Mouse (Mus musculus) neural tube, embryonic 13.5 days (tissue): ENCODE measurements at regions not wholly inside any gene's neighbourhood (a gene's known extent, or its start where the extent isn't known, plus 50 kb on each side); places are given as distances from the start of the nearest gene placed in this dataset.

ENCODE experiments used
- ATAC-seq: fragments of 200-750 bp; cut with Nextera tagmentation; 2 replicates; pipeline ENCODE4 v1.8.0; 2017; ENCODE audit warnings: low read depth, mild to moderate bottlenecking, moderate TSS enrichment, moderate library complexity
- H3K27ac ChIP-seq: fragments of 300-500 bp; sonication (generic); replicated peaks from 2 replicates; pipeline ENCODE4 v1.5.1; 2015; ENCODE audit warnings: moderate library complexity, mild to moderate bottlenecking, inconsistent platforms
- H3K27me3 ChIP-seq: fragments of 300-500 bp; sonication (generic); 2 replicates; pipeline ENCODE4 v1.6.1; 2015; ENCODE audit warnings: mild to moderate bottlenecking, inconsistent platforms
- H3K36me3 ChIP-seq: fragments of 300-500 bp; sonication (generic); 2 replicates; pipeline ENCODE4 v1.6.1; 2015; ENCODE audit warnings: mild to moderate bottlenecking, inconsistent platforms
- H3K4me1 ChIP-seq: fragments of 300-500 bp; sonication (generic); replicated peaks from 2 replicates; pipeline ENCODE4 v1.6.1; 2015; ENCODE audit warnings: inconsistent platforms
- H3K4me2 ChIP-seq: fragments of 300-500 bp; sonication (generic); 2 replicates; pipeline ENCODE4 v1.6.1; 2015; ENCODE audit warnings: inconsistent platforms, mild to moderate bottlenecking, moderate library complexity
- H3K4me3 ChIP-seq: fragments of 300-500 bp; sonication (generic); 2 replicates; pipeline ENCODE4 v1.5.1; 2015; ENCODE audit warnings: mild to moderate bottlenecking, inconsistent platforms
- H3K9ac ChIP-seq: fragments of 300-500 bp; sonication (generic); 2 replicates; pipeline ENCODE4 v1.6.1; 2015; ENCODE audit warnings: moderate library complexity, mild to moderate bottlenecking, inconsistent platforms
- H3K9me3 ChIP-seq: fragments of 300-500 bp; sonication (generic); 2 replicates; pipeline ENCODE4 v1.6.1; 2016; ENCODE audit warnings: inconsistent platforms
- WGBS: fragments of 180-500 bp; shearing (Covaris S2); methylation state at CpG from one replicate; pipeline ENCODE4 v1.1.7; 2015; 5-methylcytosine and 5-hydroxymethylcytosine counted together

DNA sequence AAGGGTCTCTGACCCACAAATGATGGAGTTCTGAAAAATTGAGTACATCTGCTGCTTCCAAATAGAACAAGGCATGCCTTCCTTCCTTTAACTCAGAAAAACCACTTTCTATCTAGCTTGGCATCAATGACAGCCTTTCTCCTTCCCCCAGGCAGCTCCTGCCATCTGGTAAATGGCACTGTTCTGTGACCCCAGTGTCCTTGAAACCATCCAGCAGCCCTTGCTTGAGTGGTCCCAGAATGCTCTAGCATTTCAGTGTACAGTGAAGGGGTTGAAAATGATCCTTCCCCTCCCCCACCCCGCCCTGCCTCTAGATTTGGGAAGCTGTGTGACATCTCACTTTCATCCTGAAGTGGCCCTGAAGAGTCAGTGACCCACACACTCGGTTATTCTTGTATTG is 152.3 kb downstream of the Gm9817 start:
- H3K4me2 ChIP-seq: no peak overlapping the region
- H3K9ac ChIP-seq: no peak overlapping the region
- H3K4me1 ChIP-seq: peaks cover 10% of the 10 kb centered on the region; the same call in 1 of the 2 replicates
- no peak overlapping the region for H3K4me3 ChIP-seq
- H3K27me3 ChIP-seq: peaks cover 38% of the 10 kb centered on the region
- no peak for ATAC-seq
- no peaks in the 10 kb centered on the region for H3K9me3 ChIP-seq
- H3K27ac ChIP-seq: peak overlapping the region; percentile 38; the same call in 1 of the 2 replicates
- 80% methylated on average over 2 of the region's 2 CpGs for WGBS
- H3K36me3 ChIP-seq: no peaks in the 10 kb centered on the region

DNA sequence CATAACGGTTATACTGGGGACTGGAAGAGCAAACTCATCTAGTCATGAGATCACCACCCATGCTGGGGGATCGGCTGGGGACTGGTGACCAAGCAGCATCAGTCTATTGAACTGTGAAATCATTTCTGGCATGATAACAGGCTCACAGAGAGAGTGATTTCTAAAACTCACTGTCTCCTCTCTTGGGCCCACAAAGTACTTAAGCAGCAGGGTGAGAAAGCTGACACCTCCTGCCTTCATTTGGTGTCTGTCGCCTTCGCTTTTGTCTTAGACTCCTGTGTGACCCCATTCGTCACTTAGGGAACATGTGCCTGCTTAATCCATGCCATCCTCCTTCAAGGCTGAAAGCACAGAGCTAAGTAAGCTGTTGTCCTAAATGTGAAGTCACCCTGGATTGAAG is 154.3 kb upstream of the Mylip start:
- Histone ChIP-seq H3K36me3 (no peaks in the 10 kb centered on the region), H3K27ac (no peak overlapping the region), H3K9ac (no peak overlapping the region), H3K27me3 (peaks cover 23% of the 10 kb centered on the region), H3K4me2 (no peak overlapping the region), H3K9me3 (no peaks in the 10 kb centered on the region), H3K4me3 (no peak overlapping the region), H3K4me1 (peaks cover 22% of the 10 kb centered on the region)
- 48% methylated on average over 5 of the region's 5 CpGs for WGBS
- no peak for ATAC-seq

- Histone ChIP-seq H3K9me3 (no peaks in the 10 kb centered on the region), H3K27ac (no peak overlapping the region), H3K4me3 (no peak overlapping the region), H3K9ac (no peak overlapping the region), H3K27me3 (peaks cover 23% of the 10 kb centered on the region), H3K4me1 (peaks cover 14% of the 10 kb centered on the region), H3K4me2 (no peak overlapping the region), H3K36me3 (no peaks in the 10 kb centered on the region)
- WGBS: 86% methylated on average over 7 of the region's 7 CpGs
- no peak for ATAC-seq
Observed at GRCm38 (mm10) chr13:45238258-45238657, 151.3 kb upstream of the Mylip start.

GRCm38 (mm10) chr13:45239153-45239552 is 150.4 kb upstream of the Mylip start:
- H3K9ac ChIP-seq: 0 out of 2 replicates have a peak overlapping the region, but pooled peaks have one; percentile 27

DNA sequence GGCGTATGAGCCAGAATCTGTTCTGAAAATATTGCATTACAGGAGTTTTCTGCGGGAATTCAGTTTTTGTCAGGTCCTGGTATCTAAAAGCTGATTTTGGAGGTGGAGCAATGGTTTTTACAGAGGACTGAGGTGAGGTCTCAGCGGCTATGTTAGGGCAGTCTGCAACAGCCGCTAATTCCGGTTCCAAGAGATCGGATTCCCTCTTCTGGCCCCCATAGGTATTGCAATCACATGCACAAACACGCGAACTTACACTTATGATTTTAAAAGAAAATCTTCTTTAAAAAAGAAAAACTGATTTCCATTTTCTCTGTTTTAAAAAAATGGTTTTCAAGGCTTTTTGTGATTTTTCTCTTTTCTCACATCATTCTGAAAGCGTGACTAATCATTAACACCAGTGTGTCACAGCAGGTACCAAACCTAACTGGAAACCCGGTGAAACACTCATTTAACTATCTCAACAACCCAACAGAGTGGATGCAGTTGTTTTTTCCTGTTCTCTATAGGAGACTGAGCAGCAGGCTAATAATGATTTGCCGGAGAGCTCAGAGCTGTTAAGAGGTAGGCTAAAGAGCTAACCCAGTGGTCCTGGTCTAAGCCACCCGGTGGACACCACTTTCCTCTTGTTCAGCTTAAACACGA is 149.4 kb upstream of the Mylip start:
- ATAC-seq: no peak
- Histone ChIP-seq H3K9ac (no peak overlapping the region), H3K36me3 (no peaks in the 10 kb centered on the region), H3K4me2 (no peak overlapping the region), H3K27me3 (0 out of 2 replicates have a peak, but pooled peaks cover 6% of the 10 kb centered on the region), H3K4me3 (no peak overlapping the region), H3K4me1 (peaks cover 17% of the 10 kb centered on the region), H3K9me3 (no peaks in the 10 kb centered on the region), H3K27ac (no peak overlapping the region)
- 78% methylated on average over 13 of the region's 13 CpGs for WGBS

More at GRCm38 (mm10) chr13:45239153-45239552, 150.4 kb upstream of the Mylip start:
- Histone ChIP-seq H3K27ac (peak overlapping the region; percentile 71), H3K9me3 (no peaks in the 10 kb centered on the region), H3K36me3 (no peaks in the 10 kb centered on the region), H3K4me3 (no peak overlapping the region), H3K27me3 (peaks cover 16% of the 10 kb centered on the region), H3K4me1 (peaks cover 14% of the 10 kb centered on the region), H3K4me2 (peak overlapping the region; percentile 29)
- peak; percentile 88 for ATAC-seq
- 33% methylated on average over 9 of the region's 9 CpGs for WGBS

DNA sequence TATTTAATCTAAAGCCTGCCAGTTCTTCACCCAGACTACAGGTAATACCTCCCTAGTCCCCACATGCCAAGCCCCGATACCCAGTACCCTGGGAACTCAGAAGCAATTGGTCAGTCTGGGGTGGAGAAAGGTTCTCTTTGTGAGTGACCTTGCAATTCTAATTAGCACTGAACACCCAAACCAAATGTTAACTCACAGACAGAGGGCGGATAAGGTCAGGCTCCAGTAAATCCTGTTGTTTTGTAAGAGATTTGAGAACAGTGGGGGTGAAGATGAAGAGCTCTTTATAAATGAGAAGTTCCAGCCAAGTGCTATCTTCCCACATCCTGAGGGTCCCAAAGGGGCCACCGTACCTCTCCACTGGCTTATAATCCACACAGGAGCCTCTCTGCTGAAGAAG is 147.3 kb upstream of the Mylip start:
- Histone ChIP-seq H3K4me1 (peaks cover 24% of the 10 kb centered on the region), H3K27me3 (0 out of 2 replicates have a peak, but pooled peaks cover 8% of the 10 kb centered on the region), H3K4me3 (no peak overlapping the region), H3K9me3 (no peaks in the 10 kb centered on the region), H3K9ac (no peak overlapping the region), H3K27ac (no peak overlapping the region), H3K36me3 (no peaks in the 10 kb centered on the region), H3K4me2 (no peak overlapping the region)
- 75% methylated on average over 3 of the region's 3 CpGs for WGBS
- ATAC-seq: no peak

DNA sequence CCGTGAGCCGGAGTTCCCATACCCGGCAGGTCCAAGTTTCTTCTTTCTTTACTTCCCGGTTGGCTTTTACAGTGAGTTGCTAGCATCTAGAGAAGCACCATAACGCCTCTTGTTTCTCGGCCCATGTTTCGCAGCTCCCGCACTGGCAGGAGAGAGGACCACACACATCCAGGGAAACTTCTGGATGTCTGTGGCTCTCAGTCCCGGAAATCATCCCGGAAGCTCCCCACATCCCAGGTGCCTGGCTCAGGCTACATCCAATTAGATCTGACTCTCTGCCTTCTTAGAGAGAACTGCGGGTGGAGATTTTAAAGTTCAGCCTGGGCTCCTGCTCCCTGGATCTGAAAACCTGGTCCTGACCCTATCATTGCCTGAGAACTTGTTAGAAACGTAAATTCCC is 146.8 kb upstream of the Mylip start:
- Histone ChIP-seq H3K9me3 (no peaks in the 10 kb centered on the region), H3K9ac (no peak overlapping the region), H3K36me3 (no peaks in the 10 kb centered on the region), H3K27me3 (0 out of 2 replicates have a peak, but pooled peaks cover 5% of the 10 kb centered on the region), H3K4me2 (no peak overlapping the region), H3K27ac (no peak overlapping the region), H3K4me3 (no peak overlapping the region), H3K4me1 (peaks cover 24% of the 10 kb centered on the region)
- WGBS: 85% methylated on average over 12 of the region's 12 CpGs
- ATAC-seq: no peak

- no peak overlapping the region for H3K9ac ChIP-seq
- no peak overlapping the region for H3K4me2 ChIP-seq
- no peak for ATAC-seq
- no peak overlapping the region for H3K27ac ChIP-seq
- 0 out of 2 replicates have a peak, but pooled peaks cover 5% of the 10 kb centered on the region for H3K27me3 ChIP-seq
- H3K4me3 ChIP-seq: no peak overlapping the region
- H3K9me3 ChIP-seq: no peaks in the 10 kb centered on the region
- peaks cover 16% of the 10 kb centered on the region; the same call in 1 of the 2 replicates for H3K4me1 ChIP-seq
- WGBS: 62% methylated on average over 5 of the region's 5 CpGs
- no peaks in the 10 kb centered on the region for H3K36me3 ChIP-seq
Observed at GRCm38 (mm10) chr13:45245651-45246050, 143.9 kb upstream of the Mylip start.

DNA sequence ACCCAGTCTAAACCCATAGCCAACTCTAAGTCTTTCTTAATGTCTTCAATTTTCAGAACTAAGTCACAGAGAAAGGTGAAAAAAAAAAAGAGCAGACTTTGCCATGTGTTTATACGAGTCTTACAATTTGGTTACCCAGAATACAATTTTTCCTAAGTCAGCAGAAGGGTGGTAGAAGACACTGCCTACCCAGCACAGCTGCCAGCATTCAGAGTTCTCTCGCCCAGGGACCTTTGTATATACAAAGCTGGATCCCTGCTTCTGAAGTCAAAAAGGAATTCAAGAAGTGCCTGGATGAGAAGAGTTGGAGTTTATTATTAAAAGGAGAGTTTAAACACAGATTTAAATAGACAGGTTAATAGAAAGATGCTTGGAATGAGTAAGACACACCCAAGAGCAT is 143.2 kb upstream of the Mylip start:
- Histone ChIP-seq H3K27me3 (0 out of 2 replicates have a peak, but pooled peaks cover 5% of the 10 kb centered on the region), H3K36me3 (no peaks in the 10 kb centered on the region), H3K4me3 (no peak overlapping the region), H3K27ac (no peak overlapping the region), H3K4me1 (peaks cover 16% of the 10 kb centered on the region; the same call in 1 of the 2 replicates), H3K4me2 (no peak overlapping the region), H3K9ac (no peak overlapping the region), H3K9me3 (no peaks in the 10 kb centered on the region)
- ATAC-seq: no peak
- WGBS: 71% methylated on average over 2 of the region's 2 CpGs

DNA sequence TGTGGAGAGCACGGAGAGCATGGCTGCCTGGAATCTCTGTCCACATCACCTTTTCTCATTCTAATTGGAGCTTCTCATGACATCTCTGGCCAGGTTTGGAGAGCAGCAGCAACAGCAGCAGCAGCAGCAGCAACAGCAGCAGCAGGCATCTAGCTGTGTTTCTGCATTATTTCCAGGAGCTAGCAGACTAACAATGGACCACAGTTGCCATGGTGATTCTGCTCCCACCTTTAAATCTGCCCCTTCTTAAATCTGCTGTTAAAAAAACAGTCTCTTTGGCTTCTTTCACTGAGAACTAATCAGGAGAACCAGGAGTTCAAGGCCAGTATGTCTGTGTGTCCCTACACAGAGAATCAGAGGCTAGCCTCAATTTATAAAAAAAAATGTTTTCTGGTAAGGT is 139.5 kb upstream of the Mylip start:
- no peak overlapping the region for H3K27ac ChIP-seq
- no peak overlapping the region for H3K9ac ChIP-seq
- 0 out of 2 replicates have a peak, but pooled peaks cover 5% of the 10 kb centered on the region for H3K27me3 ChIP-seq
- no peaks in the 10 kb centered on the region for H3K9me3 ChIP-seq
- H3K36me3 ChIP-seq: no peaks in the 10 kb centered on the region
- WGBS: 57% methylated on average over 1 of the region's 1 CpGs
- no peak overlapping the region for H3K4me2 ChIP-seq
- no peak for ATAC-seq
- H3K4me1 ChIP-seq: peaks cover 18% of the 10 kb centered on the region; the same call in 1 of the 2 replicates
- H3K4me3 ChIP-seq: no peak overlapping the region

DNA sequence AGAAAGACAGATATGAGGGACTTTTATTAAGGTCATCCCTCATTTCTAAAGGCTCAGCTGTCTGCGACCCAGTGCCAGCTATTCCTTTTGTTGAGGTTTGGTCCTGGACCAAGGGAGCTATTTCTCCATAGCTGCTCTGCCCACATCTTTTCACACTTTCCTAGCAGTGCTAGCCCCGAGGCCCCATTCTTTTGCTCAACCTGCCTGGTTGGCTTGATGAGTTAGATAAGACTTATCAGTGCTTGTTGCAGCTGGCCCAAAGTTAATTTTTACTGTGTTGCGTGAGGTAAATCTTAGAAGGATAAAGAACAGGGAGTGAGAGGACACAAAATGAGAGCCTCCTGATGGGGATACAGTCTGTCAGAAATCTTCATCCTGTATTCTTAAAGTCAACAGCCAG is 138.5 kb upstream of the Mylip start:
- no peak overlapping the region for H3K4me2 ChIP-seq
- no peak overlapping the region for H3K9ac ChIP-seq
- H3K36me3 ChIP-seq: no peaks in the 10 kb centered on the region
- H3K9me3 ChIP-seq: no peaks in the 10 kb centered on the region
- 0 out of 2 replicates have a peak, but pooled peaks cover 5% of the 10 kb centered on the region for H3K27me3 ChIP-seq
- H3K4me3 ChIP-seq: no peak overlapping the region
- peaks cover 15% of the 10 kb centered on the region for H3K4me1 ChIP-seq
- ATAC-seq: no peak
- WGBS: 85% methylated on average over 3 of the region's 3 CpGs
- H3K27ac ChIP-seq: no peak overlapping the region

DNA sequence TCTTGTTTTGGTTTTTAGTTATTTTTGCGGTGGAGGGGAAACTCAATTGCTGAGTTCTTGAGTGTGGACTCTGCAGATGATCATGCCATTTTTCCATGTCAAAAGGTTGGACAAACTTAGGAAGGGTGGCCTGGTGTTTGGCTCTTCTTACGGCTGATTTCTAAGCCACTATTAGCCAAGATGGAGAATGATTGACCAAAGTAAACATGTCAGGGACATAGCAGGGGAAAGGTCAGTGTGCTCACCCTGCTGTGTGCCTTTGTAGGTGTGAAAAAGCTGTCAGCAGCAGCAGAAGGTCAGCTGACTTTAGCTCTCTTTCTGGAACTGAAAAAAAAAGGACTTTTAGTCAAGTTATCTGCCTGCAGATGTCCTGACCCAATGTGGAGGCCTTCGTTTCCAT is 137.4 kb upstream of the Mylip start:
- Histone ChIP-seq H3K36me3 (no peaks in the 10 kb centered on the region), H3K9me3 (no peaks in the 10 kb centered on the region), H3K27ac (no peak overlapping the region), H3K4me2 (no peak overlapping the region), H3K4me3 (no peak overlapping the region), H3K27me3 (no peaks in the 10 kb centered on the region), H3K9ac (no peak overlapping the region), H3K4me1 (peaks cover 15% of the 10 kb centered on the region)
- no peak for ATAC-seq
- 78% methylated on average over 3 of the region's 3 CpGs for WGBS

DNA sequence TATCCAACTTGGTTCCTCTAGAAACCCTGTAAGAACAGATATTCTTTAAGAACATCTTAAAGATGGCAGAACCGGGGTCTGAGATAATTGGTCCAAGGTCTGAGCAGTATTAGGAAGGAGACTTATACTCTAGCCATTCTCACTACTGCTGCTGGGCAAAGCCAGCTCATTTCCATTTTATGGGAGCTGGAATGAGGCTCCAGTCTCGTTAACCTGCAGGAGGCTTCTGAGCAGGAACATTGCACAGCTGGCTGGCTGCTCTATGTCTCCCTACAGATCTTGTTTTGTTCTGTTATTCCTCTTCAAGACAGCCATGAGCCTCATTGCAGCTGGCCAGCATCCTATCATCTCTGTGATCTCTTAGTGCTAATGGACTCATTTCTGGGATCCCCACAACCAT is 136.3 kb upstream of the Mylip start:
- 16% methylated on average over 2 of the region's 2 CpGs for WGBS
- ATAC-seq: no peak
- peaks cover 15% of the 10 kb centered on the region for H3K4me1 ChIP-seq

More for the DNA sequence above, 136.3 kb upstream of the Mylip start:
- H3K4me2 ChIP-seq: no peak overlapping the region
- no peak overlapping the region for H3K9ac ChIP-seq
- H3K36me3 ChIP-seq: no peaks in the 10 kb centered on the region
- no peaks in the 10 kb centered on the region for H3K9me3 ChIP-seq
- no peak overlapping the region for H3K4me3 ChIP-seq
- no peak overlapping the region for H3K27ac ChIP-seq
- H3K27me3 ChIP-seq: no peaks in the 10 kb centered on the region
